Mouse (Mus musculus): ENCODE data around the gene Stk40. TPM values are rescaled to one million over a fixed set of nuclear protein-coding genes. Genes with fewer than 3 reads are reported as not detected.
"Not testable (repeated sequence)": the region's sequence is repeated elsewhere in the genome, so short reads cannot be mapped to it uniquely, and the experiment has no call there.

Stk40 gene
- total RNA-seq, 2 experiments from 2014 or later = 27.4 to 30.4 TPM

- intact Hi-C loops (cut with DNase I) = no loop called here
- no peak for DNase-seq (ENCODE audit: low spot score in 2 of 2)
Observed at GRCm38 (mm10) chr4:126149798-126150197, 46.0 kb downstream of the Stk40 start.

DNA sequence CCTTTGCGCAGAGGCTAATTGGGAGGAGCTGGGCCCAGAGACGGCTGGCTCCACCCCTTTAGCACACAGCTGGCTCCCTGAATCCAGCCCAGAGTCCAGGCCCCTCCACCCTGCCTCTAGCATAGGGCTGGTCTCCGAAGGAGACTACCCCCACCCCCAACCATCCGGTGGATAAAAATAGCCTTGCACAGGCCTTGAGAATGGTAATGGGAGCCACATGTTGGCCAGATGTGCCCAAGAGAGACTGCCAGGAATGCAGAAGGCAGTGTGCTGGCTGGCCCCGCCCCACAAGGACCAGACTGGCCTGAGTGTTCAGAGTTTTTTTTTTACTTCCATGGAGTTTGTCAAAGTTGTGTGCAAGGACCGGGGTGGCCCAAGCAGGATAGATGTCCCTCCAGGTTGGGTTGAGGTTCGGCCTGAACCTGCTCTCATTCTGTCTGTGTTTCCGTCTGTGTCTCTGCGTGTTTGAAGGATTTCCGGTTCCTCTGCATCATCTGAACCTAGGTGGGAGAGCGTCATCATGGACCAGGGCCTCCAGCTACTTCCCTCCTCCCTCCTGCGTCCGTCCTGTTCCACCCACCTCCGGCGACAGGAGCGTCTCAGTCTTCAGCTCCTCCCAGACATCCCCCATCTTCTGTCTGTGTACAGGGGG lies 46.7 kb downstream of the Stk40 start:
- intact Hi-C loops (cut with DNase I) = no loop called here

GRCm38 (mm10) chr4:126150949-126151320 lies 47.2 kb downstream of the Stk40 start:
- intact Hi-C loops (cut with DNase I) = no loop called here

More for the DNA sequence above, 46.7 kb downstream of the Stk40 start:
- DNase-seq (ENCODE audit: low spot score in 2 of 2) = no peak

GRCm38 (mm10) chr4:126151701-126152440 lies 48.1 kb downstream of the Stk40 start:
- no peak for DNase-seq (ENCODE audit: low spot score in 2 of 2)
- intact Hi-C loops (cut with DNase I) = no loop called here

More at GRCm38 (mm10) chr4:126150949-126151320, 47.2 kb downstream of the Stk40 start:
- DNase-seq (ENCODE audit: low spot score in 2 of 2) = no peak

DNA sequence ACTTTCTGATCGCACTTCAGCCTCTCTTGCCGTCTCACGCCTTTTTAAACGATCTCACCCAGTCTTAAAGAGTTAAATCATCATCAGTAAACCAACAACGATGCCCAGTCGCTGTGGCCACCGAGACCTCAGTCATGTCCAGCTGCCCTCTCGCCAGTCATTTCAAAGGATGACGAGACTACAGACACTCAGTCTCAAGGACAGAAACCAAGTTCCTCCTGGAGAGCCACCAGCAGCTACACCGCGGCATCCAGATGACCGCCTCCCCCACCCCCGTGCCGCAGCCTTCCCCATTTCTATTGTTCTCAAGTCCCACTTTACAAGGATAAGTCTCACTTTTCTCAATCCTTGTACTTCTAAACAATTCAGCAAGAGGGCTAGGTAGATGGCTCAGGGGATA lies 49.1 kb downstream of the Stk40 start:
- intact Hi-C loops (cut with DNase I) = no loop called here
- no peak for DNase-seq (ENCODE audit: low spot score in 2 of 2)

DNA sequence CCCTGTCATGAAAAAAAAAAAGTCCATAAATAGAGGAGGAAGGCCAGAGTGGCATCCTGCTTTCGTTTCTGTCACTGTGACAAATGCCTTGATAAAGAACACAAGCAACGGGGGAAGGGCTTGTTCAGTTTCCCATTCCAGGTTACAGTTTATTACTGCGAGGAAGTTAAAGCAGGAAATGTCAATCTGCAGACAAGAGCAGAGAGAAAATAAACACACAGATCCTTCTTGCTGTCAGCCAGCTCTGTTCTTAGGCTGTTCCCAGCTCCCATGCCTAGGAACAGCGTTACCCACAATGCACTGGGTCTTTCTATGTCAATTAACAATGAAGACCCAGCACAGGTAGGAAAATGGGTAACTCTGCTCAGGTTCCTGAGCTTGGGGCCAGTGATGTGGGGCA lies 51.4 kb downstream of the Stk40 start:
- intact Hi-C loops (cut with DNase I) = loop anchor here (5.0 kb wide), 1 partner anchor 33 kb away; no protein-coding TSS in a partner anchor

DNA sequence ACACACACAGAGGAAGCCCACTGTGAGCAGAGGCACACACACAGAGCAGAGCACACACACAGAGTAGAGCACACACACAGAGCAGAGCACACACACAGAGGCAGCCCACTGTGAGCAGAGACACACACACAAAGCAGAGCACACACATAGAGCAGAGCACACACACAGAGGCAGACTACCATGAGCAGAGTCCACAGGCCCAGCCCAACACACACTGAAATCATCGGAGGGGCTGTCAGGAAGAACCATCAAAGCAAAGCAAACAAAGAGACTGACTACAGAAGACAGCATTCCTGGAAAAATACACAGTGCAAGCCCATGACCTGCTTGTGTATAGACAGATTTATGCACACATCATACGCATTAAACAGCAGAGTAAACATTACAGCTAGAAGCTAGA lies 52.1 kb downstream of the Stk40 start:
- intact Hi-C loops (cut with DNase I) = loop anchor here (5.0 kb wide), 1 partner anchor 34 kb away; no protein-coding TSS in a partner anchor
- no peak for DNase-seq (ENCODE audit: low spot score in 2 of 2)

More for the DNA sequence above, 51.4 kb downstream of the Stk40 start:
- DNase-seq (ENCODE audit: low spot score in 2 of 2) = no peak

- no peak for DNase-seq (ENCODE audit: low spot score in 2 of 2)
- intact Hi-C loops (cut with DNase I) = loop anchor here (5.0 kb wide), 1 partner anchor 34 kb away; no protein-coding TSS in a partner anchor
Observed at GRCm38 (mm10) chr4:126156617-126157016, 52.9 kb downstream of the Stk40 start.

GRCm38 (mm10) chr4:126157562-126157961 lies 53.8 kb downstream of the Stk40 start:
- no peak for DNase-seq (ENCODE audit: low spot score in 2 of 2)
- intact Hi-C loops (cut with DNase I) = loop anchor here (5.0 kb wide), 1 partner anchor 35 kb away; no protein-coding TSS in a partner anchor

DNA sequence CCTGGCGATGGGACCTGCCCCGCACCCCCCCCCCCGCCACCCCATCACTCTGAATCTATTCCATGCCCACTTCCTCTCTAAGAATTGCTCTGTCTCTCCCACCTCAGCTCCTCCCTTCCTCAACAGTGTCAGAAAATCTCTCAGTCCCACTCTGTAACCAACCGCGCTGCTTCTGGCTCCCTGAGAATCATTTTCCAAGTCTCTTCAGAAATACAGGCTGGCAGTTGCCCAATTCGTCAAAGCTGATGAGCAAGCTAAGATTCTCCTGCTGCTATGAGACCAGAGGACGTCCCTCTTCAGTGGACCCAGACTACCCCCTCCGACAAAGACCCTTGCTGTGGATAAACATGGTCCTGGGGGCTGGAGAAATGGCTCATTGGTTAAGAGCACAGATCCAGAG lies 55.7 kb downstream of the Stk40 start:
- intact Hi-C loops (cut with DNase I) = loop anchor here (5.0 kb wide), 1 partner anchor 37 kb away; no protein-coding TSS in a partner anchor
- no peak for DNase-seq (ENCODE audit: low spot score in 2 of 2)

GRCm38 (mm10) chr4:126160981-126161380 lies 57.2 kb downstream of the Stk40 start:
- DNase-seq (ENCODE audit: low spot score in 2 of 2) = no peak
- intact Hi-C loops (cut with DNase I) = no loop called here

DNA sequence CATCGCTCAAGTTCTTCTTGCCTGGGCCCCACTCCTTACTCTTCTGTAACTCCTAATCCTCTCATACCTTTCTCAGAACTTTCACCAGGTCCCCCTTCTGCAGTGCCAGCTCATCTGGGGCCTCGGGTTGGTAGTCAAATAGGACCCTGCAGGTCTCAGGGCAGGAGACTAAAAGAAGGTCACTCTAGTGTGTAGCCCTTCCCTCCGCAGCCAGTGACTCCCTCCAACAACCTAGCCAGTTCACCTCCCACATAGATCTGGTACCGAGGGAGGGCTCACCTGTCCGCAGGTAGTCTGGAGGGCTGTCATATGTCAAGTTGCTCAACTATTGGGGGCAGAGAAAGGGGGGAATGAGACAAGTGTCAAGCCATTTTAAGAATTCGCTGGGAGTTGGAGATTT lies 57.7 kb downstream of the Stk40 start:
- intact Hi-C loops (cut with DNase I) = no loop called here
- no peak for DNase-seq (ENCODE audit: low spot score in 2 of 2)

DNA sequence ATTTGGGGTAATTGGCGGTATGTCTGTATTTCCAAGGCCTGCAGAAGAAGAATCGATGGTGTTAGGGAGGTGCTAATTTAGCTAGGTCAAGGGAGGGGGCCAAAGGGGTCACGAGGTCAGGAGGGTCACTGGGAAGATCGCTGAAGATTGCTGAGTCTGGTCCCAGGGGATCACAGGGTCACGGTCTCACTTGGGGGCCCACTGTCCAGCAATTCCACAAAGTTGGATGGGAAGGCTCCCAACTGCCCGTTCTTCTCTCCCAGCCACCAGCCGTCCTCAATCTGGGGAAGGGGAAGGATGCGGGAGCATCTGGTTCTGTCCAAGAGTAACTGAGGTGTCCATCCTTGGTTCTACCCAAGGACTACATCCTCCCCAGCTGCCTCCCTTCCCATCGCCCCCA lies 58.2 kb downstream of the Stk40 start:
- intact Hi-C loops (cut with DNase I) = no loop called here
- no peak for DNase-seq (ENCODE audit: low spot score in 2 of 2)

DNA sequence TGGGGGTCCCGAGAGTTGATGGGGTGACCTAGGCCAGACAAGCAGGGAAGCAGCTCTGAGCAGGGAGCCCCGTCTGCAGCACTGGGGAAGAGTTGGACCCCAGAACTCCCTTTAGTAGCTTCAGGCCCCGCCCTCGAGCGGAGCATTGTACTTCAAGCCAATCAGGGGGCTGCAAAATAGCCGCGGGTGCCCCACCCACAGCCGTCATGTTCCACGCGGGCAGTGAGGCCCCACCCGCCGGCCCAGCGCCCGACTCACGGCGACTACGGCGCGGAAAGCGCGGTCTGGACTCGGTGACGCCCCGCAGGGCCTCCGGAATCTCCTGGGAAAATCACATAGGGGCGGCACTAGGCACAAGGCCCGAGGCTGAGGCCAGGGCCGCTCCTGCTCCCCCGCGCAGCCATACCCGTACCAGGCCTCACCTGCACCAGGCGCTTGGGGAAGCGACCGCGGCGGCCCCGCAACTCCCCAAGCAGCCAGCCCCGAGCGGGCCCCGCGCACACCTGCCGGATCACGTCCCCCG lies 58.8 kb downstream of the Stk40 start:
- peak; percentile 79 to 80 for DNase-seq (ENCODE audit: low spot score in 2 of 2)
- intact Hi-C loops (cut with DNase I) = no loop called here

- intact Hi-C loops (cut with DNase I) = no loop called here
- DNase-seq (ENCODE audit: low spot score in 2 of 2) = no peak
Observed at GRCm38 (mm10) chr4:126163067-126163659, 59.4 kb downstream of the Stk40 start, which contains the start of gene Sh3d21. Gene Sh3d21, minus strand, starts transcription at chr4:126163491.

- intact Hi-C loops (cut with DNase I) = no loop called here
- DNase-seq (ENCODE audit: low spot score in 2 of 2) = no peak
Observed at GRCm38 (mm10) chr4:126163685-126164084, 59.9 kb downstream of the Stk40 start.

GRCm38 (mm10) chr4:126165092-126165491 lies 61.3 kb downstream of the Stk40 start:
- intact Hi-C loops (cut with DNase I); DNase-seq (ENCODE audit: low spot score in 2 of 2): not testable (repeated sequence)

GRCm38 (mm10) chr4:126166084-126166483 lies 62.3 kb downstream of the Stk40 start:
- no peak for DNase-seq (ENCODE audit: low spot score in 2 of 2)
- intact Hi-C loops (cut with DNase I) = no loop called here

- intact Hi-C loops (cut with DNase I) = no loop called here
- DNase-seq (ENCODE audit: low spot score in 2 of 2) = no peak
Observed at GRCm38 (mm10) chr4:126168851-126169250, 65.1 kb downstream of the Stk40 start.

- DNase-seq (ENCODE audit: low spot score in 2 of 2); intact Hi-C loops (cut with DNase I): not testable (repeated sequence)
Observed at GRCm38 (mm10) chr4:126170737-126171136, 67.0 kb downstream of the Stk40 start.
